Mouse (Mus musculus): ENCODE data around the gene Hck.

The Hck gene

GRCm38 (mm10) chr2:153151026-153151425 is 42.8 kb downstream of the Hck start:
- no peak for DNase-seq (ENCODE audit: low read depth, low spot score)

- DNase-seq (ENCODE audit: low read depth, low spot score), result no peak
These were observed 43.8 kb downstream of the Hck start for GRCm38 (mm10) chr2:153151926-153152665.

GRCm38 (mm10) chr2:153153033-153153450 is 44.8 kb downstream of the Hck start:
- no peak for DNase-seq (ENCODE audit: low read depth, low spot score)

GRCm38 (mm10) chr2:153157270-153157669 is 49.0 kb downstream of the Hck start:
- DNase-seq (ENCODE audit: low read depth, low spot score), result no peak

GRCm38 (mm10) chr2:153160133-153160532 is 51.9 kb downstream of the Hck start:
- DNase-seq (ENCODE audit: low read depth, low spot score), result no peak

GRCm38 (mm10) chr2:153160844-153161683 is 52.8 kb downstream of the Hck start, which contains the start of gene Tm9sf4:
Tm9sf4 (plus strand) TSS chr2:153161303.
- peak; percentile 87 for DNase-seq (ENCODE audit: low read depth, low spot score)

- no peak for DNase-seq (ENCODE audit: low read depth, low spot score)
These were observed 53.4 kb downstream of the Hck start for GRCm38 (mm10) chr2:153161684-153162080.

GRCm38 (mm10) chr2:153167136-153167535 is 58.9 kb downstream of the Hck start:
- DNase-seq (ENCODE audit: low read depth, low spot score), result no peak

GRCm38 (mm10) chr2:153168134-153168820 is 60.0 kb downstream of the Hck start:
- DNase-seq (ENCODE audit: low read depth, low spot score), result no peak

- DNase-seq (ENCODE audit: low read depth, low spot score), result no peak
These were observed 62.4 kb downstream of the Hck start for GRCm38 (mm10) chr2:153170490-153171224.

- DNase-seq (ENCODE audit: low read depth, low spot score), result no peak
These were observed 63.7 kb downstream of the Hck start for GRCm38 (mm10) chr2:153171966-153172365.

- DNase-seq (ENCODE audit: low read depth, low spot score), result no peak
These were observed 67.8 kb downstream of the Hck start for GRCm38 (mm10) chr2:153175995-153176570.

- DNase-seq (ENCODE audit: low read depth, low spot score), result no peak
These were observed 68.9 kb downstream of the Hck start for GRCm38 (mm10) chr2:153177188-153177587.

- no peak for DNase-seq (ENCODE audit: low read depth, low spot score)
These were observed 71.0 kb downstream of the Hck start for GRCm38 (mm10) chr2:153179126-153179860.

GRCm38 (mm10) chr2:153179961-153180360 is 71.7 kb downstream of the Hck start:
- DNase-seq (ENCODE audit: low read depth, low spot score), result no peak

GRCm38 (mm10) chr2:153186176-153186591 is 77.9 kb downstream of the Hck start:
- no peak for DNase-seq (ENCODE audit: low read depth, low spot score)

GRCm38 (mm10) chr2:153187848-153188247 is 79.6 kb downstream of the Hck start:
- DNase-seq (ENCODE audit: low read depth, low spot score), result no peak

- no peak for DNase-seq (ENCODE audit: low read depth, low spot score)
These were observed 83.0 kb downstream of the Hck start for GRCm38 (mm10) chr2:153191242-153191641.

GRCm38 (mm10) chr2:153194255-153194654 is 86.0 kb downstream of the Hck start:
- DNase-seq (ENCODE audit: low read depth, low spot score), result no peak

- DNase-seq (ENCODE audit: low read depth, low spot score), result no peak
These were observed 90.2 kb downstream of the Hck start for GRCm38 (mm10) chr2:153198485-153198884.

Measured in retina, postnatal 7 days (tissue).